Comparison of ENCODE assay signal across 8 mouse cellular contexts in the genomic region with DNA sequence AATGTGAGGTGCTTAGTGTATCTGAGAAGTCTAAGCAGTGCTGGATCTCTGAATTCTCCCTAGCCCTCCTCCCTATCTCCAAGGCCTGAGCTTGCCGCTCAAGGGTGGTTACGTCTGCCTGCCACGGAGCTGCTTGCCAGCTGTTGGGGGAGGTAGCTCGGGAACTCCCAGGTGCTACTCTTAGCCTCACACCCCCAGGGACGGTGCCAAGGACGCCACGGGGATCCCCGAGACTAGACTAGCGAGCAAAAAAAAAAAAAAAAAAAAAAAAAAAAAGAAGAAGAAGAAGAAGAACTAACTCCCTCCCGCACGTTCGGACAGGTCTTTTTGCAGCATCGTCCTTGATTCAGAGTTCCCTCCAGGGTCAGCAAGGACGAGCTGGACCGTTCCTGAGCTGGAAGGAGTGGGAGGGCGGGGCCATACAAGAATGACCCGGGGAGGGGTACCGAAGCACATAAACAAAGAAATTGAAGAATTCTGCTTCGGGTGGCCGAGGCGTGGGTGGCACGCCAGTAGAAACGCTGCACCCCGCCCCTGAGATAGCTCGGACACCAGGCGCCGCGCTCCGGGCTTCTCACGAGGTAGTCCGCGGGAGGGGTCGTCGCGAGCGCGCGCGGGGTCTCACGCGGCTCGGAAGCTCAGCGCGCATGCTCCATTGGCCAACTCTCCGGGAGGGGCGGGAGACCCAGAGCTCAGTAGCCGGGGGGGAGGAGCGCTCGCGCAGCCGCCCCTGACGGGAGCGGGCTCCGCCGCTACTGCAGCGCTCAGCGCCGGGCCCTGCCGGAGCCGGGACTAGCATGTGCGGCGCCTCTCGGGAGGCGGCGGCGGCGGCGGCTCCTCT. TPM values are rescaled to one million over a fixed set of nuclear protein-coding genes. Genes with fewer than 3 reads are reported as not detected.
DNase-seq lines count a peak whose midpoint lies in the region; ATAC-seq and TF ChIP-seq lines count a peak whose summit lies in the region.

A gene (plus strand): TSS at position 291 of the 841 bp plus-strand sequence.

- no peaks in the 10 kb centered on the region; the same call in 1 of the 2 replicates for H3K36me3 ChIP-seq in embryonic facial prominence, embryonic 11.5 days (replicated peaks; ENCODE audit: control insufficient read depth, insufficient read depth, low read depth, low read length)
- H3K36me3 ChIP-seq in limb, embryonic 14.5 days (ENCODE audit: control insufficient read depth, insufficient read depth, low read length) = peaks cover 21% of the 10 kb centered on the region
- H3K36me3 ChIP-seq in midbrain, embryonic 15.5 days (replicated peaks) = peaks cover 6% of the 10 kb centered on the region; the same call in 1 of the 2 replicates

- H3K27me3 ChIP-seq in embryonic facial prominence, embryonic 11.5 days (ENCODE audit: control insufficient read depth, insufficient read depth, low read length) = no peaks in the 10 kb centered on the region
- H3K27me3 ChIP-seq in limb, embryonic 14.5 days (ENCODE audit: control insufficient read depth, insufficient read depth, low read length) = no peaks in the 10 kb centered on the region
- no peaks in the 10 kb centered on the region for H3K27me3 ChIP-seq in midbrain, embryonic 15.5 days (replicated peaks)

- H3K9me3 ChIP-seq in embryonic facial prominence, embryonic 11.5 days (replicated peaks; ENCODE audit: control insufficient read depth, low read length) = no peaks in the 10 kb centered on the region
- no peaks in the 10 kb centered on the region for H3K9me3 ChIP-seq in limb, embryonic 14.5 days (ENCODE audit: control insufficient read depth, low read length)
- no peaks in the 10 kb centered on the region for H3K9me3 ChIP-seq in midbrain, embryonic 15.5 days

- peak within 1 kb of the TSS; percentile 74 for H3K9ac ChIP-seq in embryonic facial prominence, embryonic 11.5 days (replicated peaks; ENCODE audit: low read length)
- peak within 1 kb of the TSS; percentile 66 for H3K9ac ChIP-seq in limb, embryonic 14.5 days (ENCODE audit: low read depth, low read length, severe bottlenecking)
- H3K9ac ChIP-seq in midbrain, embryonic 15.5 days = peak within 1 kb of the TSS; percentile 92

- H3K27ac ChIP-seq in embryonic facial prominence, embryonic 11.5 days (replicated peaks; ENCODE audit: low read depth, low read length) = peak within 1 kb of the TSS; percentile 52
- H3K27ac ChIP-seq in limb, embryonic 14.5 days (replicated peaks; ENCODE audit: low read depth, low read length) = peak within 1 kb of the TSS; percentile 13; the same call in 1 of the 2 replicates
- H3K27ac ChIP-seq in midbrain, embryonic 15.5 days = peak within 1 kb of the TSS; percentile 97

- H3K4me1 ChIP-seq in embryonic facial prominence, embryonic 11.5 days (ENCODE audit: control insufficient read depth, insufficient read depth, low read length) = no peaks in the 10 kb centered on the region
- peaks cover 4% of the 10 kb centered on the region; the same call in 1 of the 2 replicates for H3K4me1 ChIP-seq in limb, embryonic 14.5 days (ENCODE audit: control insufficient read depth, insufficient read depth, low read length)
- H3K4me1 ChIP-seq in midbrain, embryonic 15.5 days = peaks cover 20% of the 10 kb centered on the region

- TF ChIP-seq POLR2A in limb, embryonic 14.5 days (IDR thresholded peaks at IDR 0.05; ENCODE audit: borderline replicate concordance, extremely low read depth, insufficient read depth, insufficient read length) = no peak

- peak within 1 kb of the TSS; percentile 94 for H3K4me2 ChIP-seq in embryonic facial prominence, embryonic 11.5 days (ENCODE audit: low read depth, low read length)
- H3K4me2 ChIP-seq in limb, embryonic 14.5 days (replicated peaks; ENCODE audit: low read depth, low read length, severe bottlenecking) = peak within 1 kb of the TSS; percentile 96
- peak within 1 kb of the TSS; percentile 68 for H3K4me2 ChIP-seq in midbrain, embryonic 15.5 days

- WGBS in embryonic facial prominence, embryonic 11.5 days = under 1% methylated on average over 64 of the region's 68 CpGs
- 1% methylated on average over 38 of the region's 68 CpGs for WGBS in limb, embryonic 14.5 days
- under 1% methylated on average over 66 of the region's 68 CpGs for WGBS in midbrain, embryonic 15.5 days

- DNase-seq in layer of hippocampus, adult 11-12 months (ENCODE audit: low spot score) = peak; percentile 87
- DNase-seq in layer of hippocampus, adult 9-10 months (ENCODE audit: low spot score) = no peak
- DNase-seq in embryonic facial prominence, embryonic 11.5 days (ENCODE audit: low spot score) = peak; percentile 86
- DNase-seq in heart, adult 9 months (ENCODE audit: low spot score in 2 of 2) = peak; percentile 54 to 65
- DNase-seq in kidney, adult 9 months = peak; percentile 52
- DNase-seq in limb, embryonic 14.5 days (ENCODE audit: low spot score) = peak; percentile 84
- peak; percentile 38 to 56 for DNase-seq in spleen, postnatal 10 days (ENCODE audit: low spot score in 2 of 2)

- peak; percentile 82 for ATAC-seq in embryonic facial prominence, embryonic 11.5 days (replicated peaks; ENCODE audit: insufficient number of reproducible peaks, low FRiP score, low TSS enrichment, low read depth)
- peak; percentile 88 for ATAC-seq in limb, embryonic 14.5 days (ENCODE audit: low FRiP score, low read depth)
- peak; percentile 92 for ATAC-seq in midbrain, embryonic 15.5 days (replicated peaks)

- H3K4me3 ChIP-seq in embryonic facial prominence, embryonic 11.5 days (ENCODE audit: low read depth, low read length) = peak within 1 kb of the TSS; percentile 63
- peak within 1 kb of the TSS; percentile 72 for H3K4me3 ChIP-seq in limb, embryonic 14.5 days (replicated peaks; ENCODE audit: low read length)
- peak within 1 kb of the TSS; percentile 91 for H3K4me3 ChIP-seq in midbrain, embryonic 15.5 days

RNA-seq across cellular contexts. Expression of the gene that starts here (rescaled TPM):
- polyA plus RNA-seq in embryonic facial prominence, embryonic 11.5 days (2014; fragmentation: Nextera tagmentation; extraction: Ambion mirVana) = 4.9 TPM in 2 replicates
- polyA plus RNA-seq in limb, embryonic 14.5 days (2012; rRNA removed) = 24.8 and 28.8 TPM in 2 replicates
- polyA plus RNA-seq in limb, embryonic 14.5 days (2014; fragmentation: Nextera tagmentation; extraction: Ambion mirVana) = 3.6 and 5.4 TPM in 2 replicates
- polyA plus RNA-seq in midbrain, embryonic 15.5 days (2015; fragmentation: Nextera tagmentation; extraction: Ambion mirVana) = 32.4 and 36.1 TPM in 2 replicates

Comparison
In these comparisons a context has a peak if more than half of its experiments do, and no peak if none do; other contexts are left out.
1. H3K27ac ChIP-seq: peak in every context shown above with its lines; median percentile 97 in midbrain, embryonic 15.5 days; 52 in embryonic facial prominence, embryonic 11.5 days; 13 in limb, embryonic 14.5 days.